Mouse (Mus musculus) ES-Bruce4 (cell line): ENCODE results near the gene Grxcr1. TPM values are rescaled to one million over a fixed set of nuclear protein-coding genes. Genes with fewer than 3 reads are reported as not detected.

Source experiments
- H3K27ac ChIP-seq: 2 replicates; pipeline ENCODE4 v1.5.1; 2012; ENCODE audit warnings: low read length, inconsistent platforms; ENCODE audit not compliant: insufficient read depth
- H3K27me3 ChIP-seq: 2 replicates; pipeline ENCODE4 v1.6.1; 2012; ENCODE audit warnings: mild to moderate bottlenecking, low read length, inconsistent platforms; ENCODE audit not compliant: control insufficient read depth, poor library complexity, insufficient read depth, severe bottlenecking
- H3K36me3 ChIP-seq: 2 replicates; pipeline ENCODE4 v1.6.1; 2012; ENCODE audit warnings: inconsistent platforms, mild to moderate bottlenecking, low read length, moderate library complexity; ENCODE audit not compliant: control insufficient read depth, poor library complexity, insufficient read depth, severe bottlenecking
- H3K4me1 ChIP-seq: one replicate; pipeline ENCODE4 v1.8.1; 2011; ENCODE audit warnings: low read length; ENCODE audit not compliant: control insufficient read depth, insufficient read depth
- H3K4me3 ChIP-seq: 2 replicates; pipeline ENCODE4 v1.5.1; 2011; ENCODE audit warnings: low read depth, mild to moderate bottlenecking, low read length
- H3K9ac ChIP-seq: 2 replicates; pipeline ENCODE4 v1.6.1; 2012; ENCODE audit warnings: low read depth, mild to moderate bottlenecking, inconsistent platforms; ENCODE audit not compliant: poor library complexity, severe bottlenecking
- H3K9me3 ChIP-seq: replicated peaks from 2 replicates; pipeline ENCODE4 v1.6.1; 2012; ENCODE audit warnings: mild to moderate bottlenecking, low read length, inconsistent platforms; ENCODE audit not compliant: control insufficient read depth, poor library complexity, insufficient read depth, severe bottlenecking
- CTCF ChIP-seq: IDR thresholded peaks from one replicate; pipeline ENCODE4 v1.8.1; 2011; ENCODE audit warnings: low read depth, low read length
- EP300 ChIP-seq: IDR thresholded peaks from 2 replicates; pipeline ENCODE4 v1.6.1; 2011; ENCODE audit warnings: low read depth, low read length; ENCODE audit not compliant: insufficient read depth
- POLR2A ChIP-seq: IDR thresholded peaks from one replicate; pipeline ENCODE4 v1.8.1; 2011; ENCODE audit warnings: low read length; ENCODE audit not compliant: insufficient read depth
- polyA plus RNA-seq: library from polyadenylated mRNA; stranded (reverse); fragments of >200 nt; gene quantifications from 2 replicates; pipeline ENCODE4 v1.2.4, GENCODE M21; 2011; ENCODE audit warnings: low read depth; ENCODE audit not compliant: missing spikeins, insufficient read depth, insufficient read length

Grxcr1 gene
- polyA plus RNA-seq, 1 experiment = not detected

GRCm38 (mm10) chr5:68093085-68093484 lies 61.5 kb downstream of the Grxcr1 start:
- no peak overlapping the region for H3K27ac ChIP-seq
- no peak overlapping the region for H3K4me3 ChIP-seq
- no peaks in the 10 kb centered on the region for H3K27me3 ChIP-seq
- no peaks in the 10 kb centered on the region for H3K9me3 ChIP-seq
- H3K4me1 ChIP-seq = no peaks in the 10 kb centered on the region
- no peaks in the 10 kb centered on the region for H3K36me3 ChIP-seq
- H3K9ac ChIP-seq = no peak overlapping the region
- TF ChIP-seq EP300 = no peak
- no peak for TF ChIP-seq CTCF
- no peak for TF ChIP-seq POLR2A

- no peak overlapping the region for H3K27ac ChIP-seq
- no peaks in the 10 kb centered on the region for H3K36me3 ChIP-seq
- H3K4me3 ChIP-seq = no peak overlapping the region
- H3K27me3 ChIP-seq = no peaks in the 10 kb centered on the region; the same call in 1 of the 2 replicates
- no peak overlapping the region for H3K9ac ChIP-seq
- no peaks in the 10 kb centered on the region for H3K9me3 ChIP-seq
- no peaks in the 10 kb centered on the region for H3K4me1 ChIP-seq
- TF ChIP-seq EP300 (no peak), CTCF (no peak), POLR2A (no peak)
These were observed 66.3 kb downstream of the Grxcr1 start for GRCm38 (mm10) chr5:68097665-68098624.

- Histone ChIP-seq H3K27me3 (no peaks in the 10 kb centered on the region), H3K9ac (no peak overlapping the region), H3K4me1 (no peaks in the 10 kb centered on the region), H3K9me3 (no peaks in the 10 kb centered on the region), H3K27ac (no peak overlapping the region), H3K4me3 (no peak overlapping the region), H3K36me3 (no peaks in the 10 kb centered on the region)
- no peak for TF ChIP-seq CTCF
- no peak for TF ChIP-seq EP300
- no peak for TF ChIP-seq POLR2A
These were observed 80.9 kb downstream of the Grxcr1 start for GRCm38 (mm10) chr5:68112430-68113036.

- TF ChIP-seq CTCF (no peak), EP300 (no peak), POLR2A (no peak)
- Histone ChIP-seq H3K4me1 (no peaks in the 10 kb centered on the region), H3K9ac (no peak overlapping the region), H3K9me3 (no peaks in the 10 kb centered on the region), H3K4me3 (no peak overlapping the region), H3K27ac (no peak overlapping the region), H3K27me3 (no peaks in the 10 kb centered on the region), H3K36me3 (no peaks in the 10 kb centered on the region)
These were observed 89.2 kb downstream of the Grxcr1 start for GRCm38 (mm10) chr5:68120880-68121279.

GRCm38 (mm10) chr5:68122883-68123282 lies 91.2 kb downstream of the Grxcr1 start:
- TF ChIP-seq CTCF = no peak
- TF ChIP-seq EP300 = no peak
- no peak for TF ChIP-seq POLR2A
- H3K27ac ChIP-seq = no peak overlapping the region
- no peaks in the 10 kb centered on the region for H3K4me1 ChIP-seq
- H3K27me3 ChIP-seq = no peaks in the 10 kb centered on the region
- no peak overlapping the region for H3K4me3 ChIP-seq
- no peaks in the 10 kb centered on the region for H3K9me3 ChIP-seq
- H3K9ac ChIP-seq = no peak overlapping the region
- no peaks in the 10 kb centered on the region for H3K36me3 ChIP-seq

- Histone ChIP-seq H3K4me1 (no peaks in the 10 kb centered on the region), H3K9me3 (no peaks in the 10 kb centered on the region), H3K36me3 (no peaks in the 10 kb centered on the region), H3K9ac (no peak overlapping the region), H3K27ac (no peak overlapping the region), H3K4me3 (no peak overlapping the region), H3K27me3 (no peaks in the 10 kb centered on the region)
- TF ChIP-seq CTCF (no peak), EP300 (no peak), POLR2A (no peak)
These were observed 93.8 kb downstream of the Grxcr1 start for GRCm38 (mm10) chr5:68125478-68125877.
